Mouse (Mus musculus) neutrophil, adult 59 days (primary cell): Measurements from ENCODE around the gene Nav2. TPM values are rescaled to one million over a fixed set of nuclear protein-coding genes. Genes with fewer than 3 reads are reported as not detected.

Experiments used
- total RNA-seq, 2 experiments: library from RNA; stranded (reverse); gene quantifications; 1 replicate in 1 of 2; 2 replicates in 1 of 2; pipeline ENCODE4 v1.2.4; 2023

The Nav2 gene
- 10 to 100 TPM; 12.2 to 12.3 TPM for total RNA-seq

GRCm38 (mm10) chr7:48908521-48909341, at the start of gene Nav2:
Gene Nav2, plus strand, starts transcription at chr7:48908716.

DNA sequence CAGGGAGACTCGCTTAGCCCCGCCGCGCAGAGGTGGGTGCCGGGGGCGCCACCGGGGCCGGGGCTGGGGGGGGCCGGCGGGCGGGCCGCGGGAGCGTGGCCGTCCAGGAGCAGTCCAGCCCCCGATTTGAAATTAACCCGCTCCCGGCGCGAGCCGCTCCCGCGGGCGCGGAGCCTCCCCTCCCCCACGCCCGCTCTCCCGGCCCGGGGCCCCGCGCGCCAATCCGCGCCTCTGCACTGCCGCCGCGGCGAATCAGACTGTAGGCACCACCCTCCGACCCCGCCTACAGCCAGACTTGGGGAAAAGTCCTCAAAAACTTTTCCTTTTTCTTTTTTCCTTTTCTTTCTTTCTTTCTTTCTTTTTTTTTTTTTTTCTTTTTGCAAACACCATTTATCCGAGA, 27.0 kb upstream of the Nav2 start, which contains the start of gene E2f8:
Gene E2f8 (minus strand): TSS at position 111 of the 400 bp plus-strand sequence.

DNA sequence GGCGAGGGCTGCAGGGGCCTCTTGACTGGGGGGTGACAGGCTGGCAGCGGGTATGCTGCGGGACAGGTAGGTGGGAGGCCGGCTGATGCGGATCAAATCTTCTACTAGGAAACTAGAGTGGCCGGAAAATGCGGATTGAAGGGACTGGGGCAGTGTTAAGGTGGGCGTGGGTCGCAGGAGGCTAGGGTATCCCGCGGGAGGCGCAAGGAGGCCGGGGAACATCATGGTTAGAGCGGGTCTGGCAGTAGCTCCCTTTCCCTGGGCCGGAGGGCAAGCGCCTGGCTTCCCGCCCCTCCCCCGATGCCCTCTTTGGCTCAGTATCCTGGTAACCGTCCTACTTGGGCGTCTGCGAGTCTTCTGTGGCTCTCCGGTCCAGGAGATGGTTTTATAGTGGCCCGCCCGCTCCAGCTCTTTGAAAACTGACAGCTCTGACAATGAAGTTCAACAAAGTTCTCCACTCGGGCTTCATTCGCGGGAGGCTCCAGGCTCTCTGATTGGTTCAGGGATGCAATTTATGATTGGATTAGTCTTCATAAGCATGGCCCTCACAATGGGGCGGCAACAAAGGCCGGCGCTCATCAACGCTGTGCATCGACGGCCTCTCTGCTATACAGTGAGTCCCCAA, 728.1 kb downstream of the Nav2 start, which contains the start of gene Dbx1:
Gene Dbx1 (minus strand): TSS at position 359 of the 625 bp plus-strand sequence.

Other genes starting within 250 kb of the Nav2 start
- 10 to 100 TPM; 16.6 to 20.2 TPM for gene Zdhhc13, start 119.7 kb upstream of the Nav2 start, total RNA-seq
- gene Csrp3, start 60.7 kb upstream of the Nav2 start, total RNA-seq: not detected
- gene E2f8, start 27.1 kb upstream of the Nav2 start, total RNA-seq: 10 to 100 TPM; 67.5 to 68.9 TPM